Mouse (Mus musculus): Measurements from ENCODE around the gene Dck.
A peak's percentile ranks its signal among the peaks of the same experiment; 100 is the strongest.

Gene Dck

GRCm38 (mm10) chr5:88791256-88792245 lies 26.8 kb downstream of the Dck start:
- peak; percentile 73 for DNase-seq (ENCODE audit: low read depth, low spot score)

GRCm38 (mm10) chr5:88793676-88794075 lies 28.9 kb downstream of the Dck start:
- no peak for DNase-seq (ENCODE audit: low read depth, low spot score)

GRCm38 (mm10) chr5:88795910-88796584 lies 31.3 kb downstream of the Dck start:
- DNase-seq (ENCODE audit: low read depth, low spot score) = no peak

GRCm38 (mm10) chr5:88796588-88796987 lies 31.8 kb downstream of the Dck start:
- DNase-seq (ENCODE audit: low read depth, low spot score) = no peak

- DNase-seq (ENCODE audit: low read depth, low spot score) = no peak
Observed at GRCm38 (mm10) chr5:88797121-88797520, 32.3 kb downstream of the Dck start.

GRCm38 (mm10) chr5:88805616-88806015 lies 40.8 kb downstream of the Dck start:
- no peak for DNase-seq (ENCODE audit: low read depth, low spot score)

- no peak for DNase-seq (ENCODE audit: low read depth, low spot score)
Observed at GRCm38 (mm10) chr5:88806278-88806677, 41.5 kb downstream of the Dck start.

GRCm38 (mm10) chr5:88807342-88807741 lies 42.5 kb downstream of the Dck start:
- DNase-seq (ENCODE audit: low read depth, low spot score) = no peak

GRCm38 (mm10) chr5:88813188-88813587 lies 48.4 kb downstream of the Dck start:
- no peak for DNase-seq (ENCODE audit: low read depth, low spot score)

GRCm38 (mm10) chr5:88814552-88814951 lies 49.8 kb downstream of the Dck start:
- no peak for DNase-seq (ENCODE audit: low read depth, low spot score)

GRCm38 (mm10) chr5:88821542-88821941 lies 56.7 kb downstream of the Dck start:
- DNase-seq (ENCODE audit: low read depth, low spot score) = no peak

- DNase-seq (ENCODE audit: low read depth, low spot score) = no peak
Observed at GRCm38 (mm10) chr5:88824838-88825237, 60.0 kb downstream of the Dck start.

GRCm38 (mm10) chr5:88829835-88830571 lies 65.2 kb downstream of the Dck start:
- no peak for DNase-seq (ENCODE audit: low read depth, low spot score)

- DNase-seq (ENCODE audit: low read depth, low spot score) = no peak
Observed at GRCm38 (mm10) chr5:88830880-88831279, 66.1 kb downstream of the Dck start.

- DNase-seq (ENCODE audit: low read depth, low spot score) = no peak
Observed at GRCm38 (mm10) chr5:88831935-88832334, 67.1 kb downstream of the Dck start.
